Mouse (Mus musculus) kidney, adult 2 months (tissue): ENCODE measurements at regions not wholly inside any gene's neighbourhood (a gene's known extent, or its start where the extent isn't known, plus 50 kb on each side); places are given as distances from the start of the nearest gene placed in this dataset.

Experiments
- DNase-seq: peaks from one replicate; pipeline ENCODE4 v3.0.0; 2021
- H3K27ac ChIP-seq: fragments of 200-500 bp; 2 replicates; pipeline ENCODE4 v1.5.1; 2012; ENCODE audit warnings: low read depth, low read length, control low read depth, inconsistent platforms; ENCODE audit not compliant: insufficient read depth
- H3K27me3 ChIP-seq: fragments of 200-500 bp; replicated peaks from 2 replicates; pipeline ENCODE4 v1.6.1; 2012; ENCODE audit warnings: mild to moderate bottlenecking, moderate library complexity, low read length, inconsistent platforms; ENCODE audit not compliant: control insufficient read depth, insufficient read depth
- H3K36me3 ChIP-seq: fragments of 200-500 bp; 2 replicates; pipeline ENCODE4 v1.6.1; 2012; ENCODE audit warnings: mild to moderate bottlenecking, moderate library complexity, low read length, inconsistent platforms; ENCODE audit not compliant: control insufficient read depth, insufficient read depth
- H3K4me1 ChIP-seq: fragments of 200-500 bp; 2 replicates; pipeline ENCODE4 v1.6.1; 2011; ENCODE audit warnings: low read length; ENCODE audit not compliant: control insufficient read depth, insufficient read depth
- H3K4me3 ChIP-seq: fragments of 200-500 bp; 2 replicates; pipeline ENCODE4 v1.5.1; 2011; ENCODE audit warnings: mild to moderate bottlenecking, low read depth, low read length, control low read depth; ENCODE audit not compliant: insufficient read depth
- CTCF ChIP-seq: fragments of 200-500 bp; conservative IDR thresholded peaks from 2 replicates; pipeline ENCODE4 v1.5.1; 2011; ENCODE audit warnings: low read depth, mild to moderate bottlenecking, control low read depth, low read length, moderate library complexity, mixed read lengths; ENCODE audit not compliant: insufficient read depth, insufficient read length
- POLR2A ChIP-seq: fragments of 200-500 bp; IDR thresholded peaks from one replicate; pipeline ENCODE4 v1.6.1; 2011; ENCODE audit warnings: low read depth, low read length, control low read depth
- WGBS: fragments of 180-500 bp; shearing (Covaris S2); methylation state at CpG from one replicate; pipeline ENCODE4 v1.1.7; 2018; 5-methylcytosine and 5-hydroxymethylcytosine counted together

- peak; percentile 45 for DNase-seq
- Histone ChIP-seq H3K27me3 (no peaks in the 10 kb centered on the region), H3K27ac (no peak overlapping the region), H3K4me3 (no peak overlapping the region), H3K4me1 (no peaks in the 10 kb centered on the region), H3K36me3 (no peaks in the 10 kb centered on the region)
- 39% methylated on average over 6 of the region's 6 CpGs for WGBS
- no peak for TF ChIP-seq POLR2A
- TF ChIP-seq CTCF = peak; percentile 67
Measured at GRCm38 (mm10) chr12:93152618-93153245, 1303.8 kb upstream of the Sel1l start.

DNA sequence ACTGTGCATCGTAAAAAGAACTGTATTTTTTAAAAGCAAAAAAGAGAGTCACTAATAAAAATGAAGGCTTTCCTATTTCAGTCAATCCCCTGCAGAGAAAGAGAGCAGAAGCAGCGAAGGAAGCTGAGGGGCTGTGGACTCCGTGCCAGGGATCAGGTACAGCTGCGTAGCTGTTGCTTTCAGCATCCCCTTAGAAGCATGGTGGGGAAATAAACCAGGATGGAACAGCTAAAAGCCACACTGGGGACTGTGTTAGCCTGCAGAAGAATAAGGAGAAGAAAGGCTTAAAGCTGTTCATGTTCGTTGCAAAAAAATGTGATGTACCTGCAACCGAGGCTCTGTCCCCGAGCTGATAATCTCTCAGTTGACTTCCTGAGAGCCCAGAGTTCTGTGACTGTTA is 1302.6 kb upstream of the Sel1l start:
- Histone ChIP-seq H3K4me1 (no peaks in the 10 kb centered on the region), H3K27me3 (no peaks in the 10 kb centered on the region), H3K27ac (no peak overlapping the region), H3K36me3 (no peaks in the 10 kb centered on the region), H3K4me3 (no peak overlapping the region)
- no peak for DNase-seq
- no peak for TF ChIP-seq POLR2A
- TF ChIP-seq CTCF = no peak
- 80% methylated on average over 7 of the region's 7 CpGs for WGBS

DNA sequence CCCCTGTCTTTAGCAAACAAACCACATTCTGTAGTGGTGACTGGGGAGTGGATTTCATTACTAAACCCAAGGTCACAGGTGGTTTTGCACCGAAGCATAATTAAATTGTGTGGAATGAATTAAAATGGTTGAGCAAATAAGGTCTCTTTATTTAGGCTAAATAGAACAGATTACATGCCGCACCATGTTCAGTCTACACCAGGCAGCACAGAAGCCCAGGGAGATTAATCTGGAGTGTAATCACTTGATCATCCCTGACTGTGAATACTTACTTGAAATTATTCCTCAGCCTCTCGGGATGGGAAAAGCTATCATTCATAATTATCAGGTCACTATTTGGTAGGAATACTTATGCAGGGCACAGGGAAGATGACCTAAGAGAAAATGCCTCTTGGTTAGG is 1293.3 kb upstream of the Sel1l start:
- TF ChIP-seq CTCF (no peak), POLR2A (no peak)
- H3K27me3 ChIP-seq = no peaks in the 10 kb centered on the region
- 67% methylated on average over 3 of the region's 3 CpGs for WGBS
- no peak for DNase-seq
- H3K36me3 ChIP-seq = no peaks in the 10 kb centered on the region
- H3K27ac ChIP-seq = no peak overlapping the region
- no peak overlapping the region for H3K4me3 ChIP-seq
- no peaks in the 10 kb centered on the region for H3K4me1 ChIP-seq

- H3K27ac ChIP-seq = no peak overlapping the region
- no peaks in the 10 kb centered on the region for H3K4me1 ChIP-seq
- no peak overlapping the region for H3K4me3 ChIP-seq
- no peak for DNase-seq
- H3K27me3 ChIP-seq = no peaks in the 10 kb centered on the region
- TF ChIP-seq POLR2A (no peak), CTCF (no peak)
- WGBS = 84% methylated on average over 5 of the region's 5 CpGs
- no peaks in the 10 kb centered on the region for H3K36me3 ChIP-seq
Measured at GRCm38 (mm10) chr12:93136395-93136794, 1287.4 kb upstream of the Sel1l start.

DNA sequence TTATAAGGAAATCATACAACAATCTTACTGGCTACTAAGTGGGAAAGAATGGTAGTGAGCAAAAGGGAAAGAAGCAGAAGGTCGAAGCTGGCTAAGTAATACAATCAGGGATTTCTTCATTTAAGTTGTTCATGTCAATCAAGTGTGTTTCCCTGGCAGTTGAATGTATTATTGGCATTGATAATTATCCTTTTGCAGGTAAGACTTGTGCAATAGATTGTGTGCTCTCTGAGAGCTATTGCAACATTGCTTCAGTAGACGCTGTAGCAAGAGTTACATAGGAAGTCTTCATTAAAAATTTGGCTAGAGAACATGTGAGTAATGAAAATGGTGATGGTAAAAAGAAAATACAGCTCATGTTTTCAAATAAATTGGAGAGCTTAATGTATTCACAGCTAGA is 1273.3 kb upstream of the Sel1l start:
- no peak for DNase-seq
- Histone ChIP-seq H3K27me3 (no peaks in the 10 kb centered on the region), H3K36me3 (no peaks in the 10 kb centered on the region), H3K4me3 (no peak overlapping the region), H3K4me1 (no peaks in the 10 kb centered on the region), H3K27ac (no peak overlapping the region)
- no peak for TF ChIP-seq CTCF
- no peak for TF ChIP-seq POLR2A
- WGBS = 89% methylated on average over 2 of the region's 2 CpGs

DNA sequence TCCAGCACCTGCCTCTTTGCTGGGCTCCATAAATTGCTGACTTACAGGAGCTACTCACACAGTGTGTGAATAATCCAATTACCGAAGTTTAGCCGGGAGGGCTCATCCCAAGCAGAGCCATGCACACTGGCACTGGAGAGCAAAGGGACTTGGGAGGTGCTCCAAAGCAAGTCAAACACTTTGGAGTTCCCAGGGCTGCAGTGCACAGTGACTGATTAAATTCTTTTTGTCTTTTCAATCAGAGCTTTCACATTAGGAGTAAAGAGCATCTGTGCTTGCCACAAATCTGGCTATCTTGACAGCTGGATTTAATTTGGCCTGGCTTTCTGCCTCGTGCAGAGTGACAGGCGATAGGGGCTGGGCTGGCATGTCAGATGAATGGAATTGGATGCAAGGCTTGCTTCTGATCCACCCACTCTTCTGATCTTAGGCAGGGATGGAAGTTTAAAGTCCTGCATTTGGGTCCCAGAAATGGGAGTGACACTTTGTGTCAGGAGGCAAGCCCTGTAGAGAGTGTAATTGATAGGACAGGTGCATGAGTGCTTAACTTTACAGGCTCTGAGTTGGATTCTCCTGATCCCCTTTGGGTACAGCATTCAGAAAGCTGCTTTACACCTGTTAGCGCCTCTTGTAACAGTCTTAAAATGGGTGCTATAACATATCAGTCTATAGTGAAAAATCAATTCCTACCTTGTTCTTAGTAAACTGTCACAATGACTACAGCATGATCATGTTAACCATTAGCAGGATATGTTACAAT is 1239.3 kb upstream of the Sel1l start:
- no peaks in the 10 kb centered on the region for H3K4me1 ChIP-seq
- no peaks in the 10 kb centered on the region for H3K36me3 ChIP-seq
- H3K27me3 ChIP-seq = no peaks in the 10 kb centered on the region
- TF ChIP-seq CTCF (no peak), POLR2A (no peak)
- WGBS = 35% methylated on average over 5 of the region's 5 CpGs
- H3K4me3 ChIP-seq = no peak overlapping the region
- H3K27ac ChIP-seq = no peak overlapping the region
- no peak for DNase-seq

DNA sequence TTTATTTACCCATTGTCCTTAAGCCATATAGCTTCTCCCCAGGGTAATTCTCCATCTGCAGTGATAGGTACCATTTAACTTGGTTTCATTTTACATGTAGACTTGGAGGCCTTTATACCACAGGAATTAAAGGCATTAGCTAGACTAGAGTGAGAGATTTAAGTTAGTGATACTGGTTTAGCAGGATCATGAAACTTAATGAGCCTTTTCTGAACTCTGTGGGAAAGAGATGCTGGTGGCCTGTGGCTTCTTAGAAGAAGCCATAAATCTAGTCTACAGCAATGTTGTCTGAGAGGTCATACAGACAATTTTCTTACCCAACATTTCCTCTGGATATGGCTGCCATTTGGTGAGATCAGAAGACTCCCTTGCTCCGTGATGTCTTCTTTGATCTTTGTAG is 1214.9 kb upstream of the Sel1l start:
- no peak for DNase-seq
- Histone ChIP-seq H3K4me1 (no peaks in the 10 kb centered on the region), H3K4me3 (no peak overlapping the region), H3K27ac (no peak overlapping the region), H3K27me3 (no peaks in the 10 kb centered on the region), H3K36me3 (no peaks in the 10 kb centered on the region)
- no peak for TF ChIP-seq CTCF
- WGBS = 25% methylated on average over 1 of the region's 1 CpGs
